Mouse (Mus musculus): ENCODE data around the gene Zfp609.

DNA sequence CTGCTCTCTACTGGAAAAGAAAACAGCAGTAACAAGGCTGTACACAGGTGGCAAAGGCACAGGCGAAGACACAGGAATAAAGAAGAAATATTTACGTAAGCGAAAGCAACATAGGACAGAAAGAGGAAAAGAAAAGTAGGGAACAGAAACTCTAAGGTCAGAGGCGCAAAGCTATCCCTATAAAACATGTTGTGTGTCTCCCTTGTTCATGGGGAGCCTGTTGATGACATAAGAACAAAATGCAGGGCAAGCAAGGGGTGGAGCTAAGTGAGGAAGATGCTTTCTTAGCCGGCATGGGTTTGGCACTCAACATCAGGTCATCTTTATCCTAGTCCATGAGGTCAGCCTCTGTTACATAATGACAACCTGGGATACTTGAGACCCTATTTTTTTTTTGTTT is 109.2 kb downstream of the Zfp609 start:
- no peak for TF ChIP-seq CTCF (IDR thresholded peaks at IDR 0.05; ENCODE audit: control insufficient read depth, insufficient read depth, insufficient replicate concordance, low read depth, low read length)
- TF ChIP-seq POLR2A (IDR thresholded peaks at IDR 0.05; ENCODE audit: control insufficient read depth, low read depth, low read length) = no peak

Data from testis, adult 2 months (tissue).